Mouse (Mus musculus) intestine, embryonic 15.5 days (tissue): Measurements from ENCODE around the gene Eif2d. TPM values are rescaled to one million over a fixed set of nuclear protein-coding genes. Genes with fewer than 3 reads are reported as not detected.

ENCODE experiments used
- ATAC-seq: fragments of 200-750 bp; cut with Nextera tagmentation; 2 replicates; pipeline ENCODE4 v1.8.0; 2017; ENCODE audit warnings: moderate TSS enrichment, moderate library complexity
- H3K27ac ChIP-seq: fragments of 300-500 bp; sonication (generic); 2 replicates; pipeline ENCODE4 v1.5.1; 2015; ENCODE audit warnings: mild to moderate bottlenecking, inconsistent platforms
- H3K27me3 ChIP-seq: fragments of 300-500 bp; sonication (generic); replicated peaks from 2 replicates; pipeline ENCODE4 v1.6.1; 2015; ENCODE audit warnings: inconsistent platforms
- H3K36me3 ChIP-seq: fragments of 300-500 bp; sonication (generic); 2 replicates; pipeline ENCODE4 v1.6.1; 2015; ENCODE audit warnings: inconsistent platforms
- H3K4me1 ChIP-seq: fragments of 300-500 bp; sonication (generic); replicated peaks from 2 replicates; pipeline ENCODE4 v1.6.1; 2015; ENCODE audit warnings: inconsistent platforms
- H3K4me2 ChIP-seq: fragments of 300-500 bp; sonication (generic); replicated peaks from 2 replicates; pipeline ENCODE4 v1.6.1; 2015; ENCODE audit warnings: mild to moderate bottlenecking, inconsistent platforms
- H3K4me3 ChIP-seq: fragments of 300-500 bp; sonication (generic); replicated peaks from 2 replicates; pipeline ENCODE4 v1.5.1; 2015; ENCODE audit warnings: inconsistent platforms
- H3K9ac ChIP-seq: fragments of 300-500 bp; sonication (generic); 2 replicates; pipeline ENCODE4 v1.6.1; 2015; ENCODE audit warnings: inconsistent platforms
- H3K9me3 ChIP-seq: fragments of 300-500 bp; sonication (generic); 2 replicates; pipeline ENCODE4 v1.6.1; 2016; ENCODE audit warnings: inconsistent platforms
- WGBS: fragments of 180-500 bp; shearing (Covaris S2); methylation state at CpG from one replicate; pipeline ENCODE4 v1.1.7; 2015; 5-methylcytosine and 5-hydroxymethylcytosine counted together
- polyA plus RNA-seq: library from polyadenylated mRNA; unstranded; fragments of >200 nt; fragmentation: Nextera tagmentation; extraction: Ambion mirVana; gene quantifications from 2 replicates; pipeline ENCODE4 v1.2.1, GENCODE M21; 2015

Gene Eif2d
- polyA plus RNA-seq, 1 experiment from 2014 or later = 55.1 TPM

- WGBS = 79% methylated on average over 5 of the region's 5 CpGs
- Histone ChIP-seq H3K4me1 (no peaks in the 10 kb centered on the region), H3K27ac (no peak overlapping the region), H3K4me3 (no peak overlapping the region), H3K9ac (no peak overlapping the region), H3K4me2 (no peak overlapping the region), H3K36me3 (peaks cover 25% of the 10 kb centered on the region), H3K9me3 (no peaks in the 10 kb centered on the region), H3K27me3 (no peaks in the 10 kb centered on the region)
- ATAC-seq = no peak
Observed at GRCm38 (mm10) chr1:131178083-131178482, 25.1 kb downstream of the Eif2d start.

GRCm38 (mm10) chr1:131180386-131180785, 27.4 kb downstream of the Eif2d start:
- Histone ChIP-seq H3K4me1 (peaks cover 9% of the 10 kb centered on the region; the same call in 1 of the 2 replicates), H3K27me3 (no peaks in the 10 kb centered on the region), H3K36me3 (peaks cover 15% of the 10 kb centered on the region; the same call in 1 of the 2 replicates), H3K9ac (no peak overlapping the region), H3K9me3 (no peaks in the 10 kb centered on the region), H3K27ac (no peak overlapping the region), H3K4me2 (no peak overlapping the region), H3K4me3 (no peak overlapping the region)
- no peak for ATAC-seq
- WGBS = 94% methylated on average over 7 of the region's 7 CpGs

- WGBS = 63% methylated on average over 9 of the region's 9 CpGs
Observed at GRCm38 (mm10) chr1:131181642-131182527, 28.9 kb downstream of the Eif2d start.

GRCm38 (mm10) chr1:131183201-131183600, 30.2 kb downstream of the Eif2d start:
- Histone ChIP-seq H3K9me3 (no peaks in the 10 kb centered on the region), H3K27ac (no peak overlapping the region)
- no peak for ATAC-seq

More at GRCm38 (mm10) chr1:131181642-131182527, 28.9 kb downstream of the Eif2d start:
- Histone ChIP-seq H3K9ac (no peak overlapping the region), H3K4me2 (no peak overlapping the region), H3K36me3 (peaks cover 7% of the 10 kb centered on the region; the same call in 1 of the 2 replicates), H3K4me1 (peaks cover 9% of the 10 kb centered on the region; the same call in 1 of the 2 replicates), H3K4me3 (no peak overlapping the region), H3K27ac (no peak overlapping the region), H3K27me3 (no peaks in the 10 kb centered on the region), H3K9me3 (no peaks in the 10 kb centered on the region)
- ATAC-seq = peak; percentile 62

GRCm38 (mm10) chr1:131184253-131184955, 31.4 kb downstream of the Eif2d start:
- ATAC-seq = no peak

More at GRCm38 (mm10) chr1:131183201-131183600, 30.2 kb downstream of the Eif2d start:
- Histone ChIP-seq H3K4me2 (no peak overlapping the region), H3K9ac (no peak overlapping the region), H3K4me1 (peaks cover 9% of the 10 kb centered on the region; the same call in 1 of the 2 replicates), H3K36me3 (0 out of 2 replicates have a peak, but pooled peaks cover 2% of the 10 kb centered on the region), H3K4me3 (no peak overlapping the region), H3K27me3 (no peaks in the 10 kb centered on the region)
- 87% methylated on average over 7 of the region's 7 CpGs for WGBS

GRCm38 (mm10) chr1:131184956-131185660, 32.1 kb downstream of the Eif2d start:
- H3K9me3 ChIP-seq = no peaks in the 10 kb centered on the region
- H3K4me2 ChIP-seq = no peak overlapping the region
- 0 out of 2 replicates have a peak, but pooled peaks cover 2% of the 10 kb centered on the region for H3K36me3 ChIP-seq
- 74% methylated on average over 8 of the region's 8 CpGs for WGBS
- no peak for ATAC-seq
- peaks cover 9% of the 10 kb centered on the region; the same call in 1 of the 2 replicates for H3K4me1 ChIP-seq
- no peak overlapping the region for H3K27ac ChIP-seq
- no peaks in the 10 kb centered on the region for H3K27me3 ChIP-seq
- no peak overlapping the region for H3K9ac ChIP-seq
- H3K4me3 ChIP-seq = no peak overlapping the region

More at GRCm38 (mm10) chr1:131184253-131184955, 31.4 kb downstream of the Eif2d start:
- no peak overlapping the region for H3K4me2 ChIP-seq
- peaks cover 9% of the 10 kb centered on the region; the same call in 1 of the 2 replicates for H3K4me1 ChIP-seq
- H3K9me3 ChIP-seq = no peaks in the 10 kb centered on the region
- no peak overlapping the region for H3K4me3 ChIP-seq
- H3K27ac ChIP-seq = no peak overlapping the region
- no peak overlapping the region for H3K9ac ChIP-seq
- H3K27me3 ChIP-seq = no peaks in the 10 kb centered on the region
- 0 out of 2 replicates have a peak, but pooled peaks cover 2% of the 10 kb centered on the region for H3K36me3 ChIP-seq
- 73% methylated on average over 9 of the region's 9 CpGs for WGBS

- H3K4me2 ChIP-seq = no peak overlapping the region
- no peaks in the 10 kb centered on the region for H3K9me3 ChIP-seq
- no peak for ATAC-seq
- WGBS = 72% methylated on average over 13 of the region's 13 CpGs
- no peak overlapping the region for H3K27ac ChIP-seq
- H3K27me3 ChIP-seq = no peaks in the 10 kb centered on the region
- peaks cover 9% of the 10 kb centered on the region; the same call in 1 of the 2 replicates for H3K4me1 ChIP-seq
- H3K4me3 ChIP-seq = no peak overlapping the region
- H3K9ac ChIP-seq = no peak overlapping the region
- H3K36me3 ChIP-seq = no peaks in the 10 kb centered on the region
Observed at GRCm38 (mm10) chr1:131185821-131186506, 33.0 kb downstream of the Eif2d start.

GRCm38 (mm10) chr1:131186995-131187394, 34.0 kb downstream of the Eif2d start:
- H3K27ac ChIP-seq = no peak overlapping the region
- ATAC-seq = no peak
- no peak overlapping the region for H3K9ac ChIP-seq
- no peak overlapping the region for H3K4me3 ChIP-seq
- peaks cover 9% of the 10 kb centered on the region; the same call in 1 of the 2 replicates for H3K4me1 ChIP-seq
- no peak overlapping the region for H3K4me2 ChIP-seq
- 77% methylated on average over 6 of the region's 6 CpGs for WGBS
- H3K27me3 ChIP-seq = no peaks in the 10 kb centered on the region
- H3K36me3 ChIP-seq = no peaks in the 10 kb centered on the region
- H3K9me3 ChIP-seq = no peaks in the 10 kb centered on the region

GRCm38 (mm10) chr1:131187856-131188255, 34.9 kb downstream of the Eif2d start:
- H3K9ac ChIP-seq = no peak overlapping the region
- no peaks in the 10 kb centered on the region for H3K9me3 ChIP-seq
- H3K27ac ChIP-seq = no peak overlapping the region
- no peaks in the 10 kb centered on the region for H3K36me3 ChIP-seq
- 82% methylated on average over 5 of the region's 5 CpGs for WGBS
- no peak overlapping the region for H3K4me2 ChIP-seq
- peaks cover 9% of the 10 kb centered on the region; the same call in 1 of the 2 replicates for H3K4me1 ChIP-seq
- no peak for ATAC-seq
- no peak overlapping the region for H3K4me3 ChIP-seq
- no peaks in the 10 kb centered on the region for H3K27me3 ChIP-seq

- Histone ChIP-seq H3K4me1 (peaks cover 9% of the 10 kb centered on the region; the same call in 1 of the 2 replicates), H3K27ac (no peak overlapping the region), H3K27me3 (no peaks in the 10 kb centered on the region), H3K9me3 (no peaks in the 10 kb centered on the region), H3K36me3 (no peaks in the 10 kb centered on the region), H3K4me3 (no peak overlapping the region), H3K9ac (no peak overlapping the region), H3K4me2 (no peak overlapping the region)
- no peak for ATAC-seq
- 94% methylated on average over 5 of the region's 5 CpGs for WGBS
Observed at GRCm38 (mm10) chr1:131188655-131189054, 35.7 kb downstream of the Eif2d start.

- Histone ChIP-seq H3K36me3 (no peaks in the 10 kb centered on the region), H3K9ac (no peak overlapping the region), H3K27me3 (no peaks in the 10 kb centered on the region), H3K4me1 (peaks cover 9% of the 10 kb centered on the region; the same call in 1 of the 2 replicates), H3K4me3 (no peak overlapping the region), H3K9me3 (no peaks in the 10 kb centered on the region), H3K4me2 (no peak overlapping the region), H3K27ac (no peak overlapping the region)
- ATAC-seq = no peak
- 48% methylated on average over 3 of the region's 3 CpGs for WGBS
Observed at GRCm38 (mm10) chr1:131193746-131194145, 40.8 kb downstream of the Eif2d start.
